Mouse (Mus musculus): ENCODE measurements at regions not wholly inside any gene's neighbourhood (a gene's known extent, or its start where the extent isn't known, plus 50 kb on each side); places are given as distances from the start of the nearest gene placed in this dataset.

GRCm38 (mm10) chr4:81508776-81509175, 66.2 kb upstream of the Mpdz start:
- no peak for DNase-seq

- DNase-seq, result no peak
Observed at GRCm38 (mm10) chr4:81506841-81507240, 64.2 kb upstream of the Mpdz start.

- DNase-seq, result no peak
Observed at GRCm38 (mm10) chr4:81506306-81506705, 63.7 kb upstream of the Mpdz start.

- DNase-seq, result no peak
Observed at GRCm38 (mm10) chr4:81505096-81505495, 62.5 kb upstream of the Mpdz start.

GRCm38 (mm10) chr4:81503941-81504340, 61.3 kb upstream of the Mpdz start:
- no peak for DNase-seq

- no peak for DNase-seq
Observed at GRCm38 (mm10) chr4:81501802-81502201, 59.2 kb upstream of the Mpdz start.

GRCm38 (mm10) chr4:81498133-81498532, 55.5 kb upstream of the Mpdz start:
- DNase-seq, result peak in 1 of 2 experiments; percentile 36

GRCm38 (mm10) chr4:81492811-81493210, 50.2 kb upstream of the Mpdz start:
- no peak for DNase-seq

Small RNA genes lying in the stretch of these regions (microRNA-seq; reads per million reads assigned to microRNA genes)
- 0 reads per million in 2 experiments for gene Gm22402
